Mouse (Mus musculus) MEL (cell line): ENCODE results near the gene Siglec1. TPM values are rescaled to one million over a fixed set of nuclear protein-coding genes. Genes with fewer than 3 reads are reported as not detected.

Experiments used
- DNase-seq: peaks from one replicate; pipeline ENCODE4 v3.0.0; 2011; ENCODE audit warnings: low read depth, low spot score
- H3K27ac ChIP-seq: 2 replicates; pipeline ENCODE4 v1.5.1; 2012; ENCODE audit warnings: low read depth, mild to moderate bottlenecking, control low read depth, low read length, moderate library complexity; ENCODE audit not compliant: control insufficient read depth
- H3K27me3 ChIP-seq, 2 experiments: fragments of 150-350 bp in 1 of 2; sonication (generic) in 1 of 2; 2 replicates each; pipeline ENCODE4 v1.6.1; 2012; ENCODE audit warnings: low read length in 2 of 2, mild to moderate bottlenecking in 2 of 2, improper control_type of control experiment in 1 of 2, moderate library complexity in 1 of 2; ENCODE audit not compliant: insufficient read depth in 2 of 2, control insufficient read depth in 1 of 2
- H3K36me3 ChIP-seq, 2 experiments: 2 replicates each; pipeline ENCODE4 v1.6.1; 2012 to 2014; ENCODE audit warnings: low read length in 2 of 2, improper control_type of control experiment in 1 of 2, inconsistent platforms in 1 of 2, mild to moderate bottlenecking in 1 of 2; ENCODE audit not compliant: insufficient read depth in 2 of 2, control insufficient read depth in 1 of 2
- H3K4me1 ChIP-seq, 2 experiments: fragments of 150-350 bp in 1 of 2; sonication (generic) in 1 of 2; 2 replicates each; pipeline ENCODE4 v1.6.1; 2012; ENCODE audit warnings: low read length in 2 of 2, improper control_type of control experiment in 1 of 2, mild to moderate bottlenecking in 1 of 2; ENCODE audit not compliant: insufficient read depth in 2 of 2, control insufficient read depth in 1 of 2
- H3K4me3 ChIP-seq, 2 experiments: fragments of 150-350 bp in 1 of 2; sonication (generic) in 1 of 2; 2 replicates each; pipeline ENCODE4 v1.5.1; 2012; ENCODE audit warnings: low read depth in 2 of 2, low read length in 2 of 2, mild to moderate bottlenecking in 2 of 2, moderate library complexity in 2 of 2, control low read depth in 1 of 2, improper control_type of control experiment in 1 of 2; ENCODE audit not compliant: control insufficient read depth in 1 of 2, insufficient read depth in 1 of 2
- H3K79me2 ChIP-seq: 2 replicates; pipeline ENCODE4 v1.6.1; 2012; ENCODE audit warnings: mild to moderate bottlenecking, low read length, moderate library complexity; ENCODE audit not compliant: control insufficient read depth, poor library complexity, insufficient read depth
- H3K9ac ChIP-seq: 2 replicates; pipeline ENCODE4 v1.6.1; 2012; ENCODE audit warnings: low read depth, mild to moderate bottlenecking, control low read depth, low read length, moderate library complexity; ENCODE audit not compliant: control insufficient read depth, poor library complexity, severe bottlenecking
- H3K9me3 ChIP-seq: fragments of 150-350 bp; sonication (generic); replicated peaks from 2 replicates; pipeline ENCODE4 v1.6.1; 2012; ENCODE audit warnings: mild to moderate bottlenecking, low read length, improper control_type of control experiment, moderate library complexity; ENCODE audit not compliant: insufficient read depth
- BHLHE40 ChIP-seq: IDR thresholded peaks from 2 replicates; pipeline ENCODE4 v1.6.1; 2012; ENCODE audit warnings: low read depth, mild to moderate bottlenecking, inconsistent platforms, low read length, improper control_type of control experiment, borderline replicate concordance
- CHD1 ChIP-seq: IDR thresholded peaks from 2 replicates; pipeline ENCODE4 v1.6.1; 2012; ENCODE audit warnings: low read depth, mild to moderate bottlenecking, inconsistent platforms, low read length, improper control_type of control experiment
- CTCF ChIP-seq, 3 experiments: IDR thresholded peaks in 2 of 3; conservative IDR thresholded peaks in 1 of 3; 2 replicates each; pipeline ENCODE4 v1.5.1; 2011 to 2012; ENCODE audit warnings: low read length in 3 of 3, low read depth in 2 of 3, mild to moderate bottlenecking in 2 of 3, improper control_type of control experiment in 1 of 3, inconsistent platforms in 1 of 3, mixed read lengths in 1 of 3, moderate library complexity in 1 of 3; ENCODE audit not compliant: control insufficient read depth in 1 of 3, insufficient read depth in 1 of 3, poor library complexity in 1 of 3, severe bottlenecking in 1 of 3
- E2F4 ChIP-seq: IDR thresholded peaks from 2 replicates; pipeline ENCODE4 v1.6.1; 2011; ENCODE audit warnings: low read depth, low read length, improper control_type of control experiment, borderline replicate concordance
- EP300 ChIP-seq, 2 experiments: IDR thresholded peaks; 2 replicates each; pipeline ENCODE4 v1.6.1; 2011; ENCODE audit warnings: improper control_type of control experiment in 2 of 2, low read length in 2 of 2, low read depth in 1 of 2, mild to moderate bottlenecking in 1 of 2
- ETS1 ChIP-seq: IDR thresholded peaks from 2 replicates; pipeline ENCODE4 v1.6.1; 2012; ENCODE audit warnings: low read depth, mild to moderate bottlenecking, inconsistent platforms, low read length, improper control_type of control experiment, moderate library complexity
- GATA1 ChIP-seq: IDR thresholded peaks from 2 replicates; pipeline ENCODE4 v1.6.1; 2011; ENCODE audit warnings: low read depth, low read length, improper control_type of control experiment
- HCFC1 ChIP-seq: IDR thresholded peaks from 2 replicates; pipeline ENCODE4 v1.6.1; 2012; ENCODE audit warnings: low read depth, mild to moderate bottlenecking, inconsistent platforms, low read length, improper control_type of control experiment, moderate library complexity
- JUND ChIP-seq: IDR thresholded peaks from 2 replicates; pipeline ENCODE4 v1.6.1; 2011; ENCODE audit warnings: low read depth, mild to moderate bottlenecking, improper control_type of control experiment, low read length
- MAX ChIP-seq: IDR thresholded peaks from 2 replicates; pipeline ENCODE4 v1.6.1; 2011; ENCODE audit warnings: low read length, improper control_type of control experiment
- MAZ ChIP-seq: IDR thresholded peaks from 2 replicates; pipeline ENCODE4 v1.6.1; 2012; ENCODE audit warnings: low read depth, mild to moderate bottlenecking, inconsistent platforms, low read length, improper control_type of control experiment
- MEF2A ChIP-seq: IDR thresholded peaks from 2 replicates; pipeline ENCODE4 v1.6.1; 2014; ENCODE audit warnings: low read depth, mild to moderate bottlenecking, inconsistent platforms, low read length, improper control_type of control experiment; ENCODE audit not compliant: poor library complexity, insufficient replicate concordance, severe bottlenecking; ENCODE audit errors: extremely low read depth
- MXI1 ChIP-seq: IDR thresholded peaks from 2 replicates; pipeline ENCODE4 v1.6.1; 2011; ENCODE audit warnings: mild to moderate bottlenecking, low read depth, low read length, improper control_type of control experiment
- MYB ChIP-seq: IDR thresholded peaks from 2 replicates; pipeline ENCODE4 v1.6.1; 2011; ENCODE audit warnings: mild to moderate bottlenecking, low read depth, low read length, improper control_type of control experiment
- MYC ChIP-seq: IDR thresholded peaks from 2 replicates; pipeline ENCODE4 v1.6.1; 2011; ENCODE audit warnings: low read depth, mild to moderate bottlenecking, low read length, improper control_type of control experiment, moderate library complexity
- NRF1 ChIP-seq: IDR thresholded peaks from 2 replicates; pipeline ENCODE4 v1.6.1; 2014; ENCODE audit warnings: low read depth, mild to moderate bottlenecking, inconsistent platforms, low read length, improper control_type of control experiment, moderate library complexity; ENCODE audit not compliant: poor library complexity, insufficient read depth, severe bottlenecking
- POLR2A ChIP-seq, 2 experiments: IDR thresholded peaks; 2 replicates each; pipeline ENCODE4 v1.6.1; 2011 to 2012; ENCODE audit warnings: low read length in 2 of 2, mild to moderate bottlenecking in 2 of 2, control low read depth in 1 of 2, improper control_type of control experiment in 1 of 2, low read depth in 1 of 2, moderate library complexity in 1 of 2; ENCODE audit not compliant: control insufficient read depth in 1 of 2, insufficient read depth in 1 of 2, poor library complexity in 1 of 2
- POLR2AphosphoS2 ChIP-seq: IDR thresholded peaks from 2 replicates; pipeline ENCODE4 v1.6.1; 2011; ENCODE audit warnings: low read length, improper control_type of control experiment
- POLR2AphosphoS5 ChIP-seq: IDR thresholded peaks from 2 replicates; pipeline ENCODE4 v1.6.1; 2012; ENCODE audit warnings: low read depth, borderline replicate concordance, mild to moderate bottlenecking, inconsistent platforms, low read length, moderate library complexity, mixed read lengths
- RAD21 ChIP-seq: IDR thresholded peaks from 2 replicates; pipeline ENCODE4 v1.6.1; 2011; ENCODE audit warnings: mild to moderate bottlenecking, low read depth, low read length, improper control_type of control experiment
- SIN3A ChIP-seq: IDR thresholded peaks from 2 replicates; pipeline ENCODE4 v1.6.1; 2012; ENCODE audit warnings: low read length, improper control_type of control experiment, inconsistent platforms
- SMC3 ChIP-seq: IDR thresholded peaks from 2 replicates; pipeline ENCODE4 v1.6.1; 2011; ENCODE audit warnings: low read depth, low read length, improper control_type of control experiment
- TBP ChIP-seq: IDR thresholded peaks from 2 replicates; pipeline ENCODE4 v1.8.0; 2011; ENCODE audit warnings: low read depth, low read length, improper control_type of control experiment
- TCF12 ChIP-seq: IDR thresholded peaks from 2 replicates; pipeline ENCODE4 v1.6.1; 2014; ENCODE audit warnings: low read depth, mild to moderate bottlenecking, inconsistent platforms, low read length, improper control_type of control experiment, moderate library complexity
- USF1 ChIP-seq: IDR thresholded peaks from 2 replicates; pipeline ENCODE4 v1.6.1; 2014; ENCODE audit warnings: low read depth, mild to moderate bottlenecking, inconsistent platforms, low read length, improper control_type of control experiment, moderate library complexity
- USF2 ChIP-seq, 2 experiments: IDR thresholded peaks; 2 replicates each; pipeline ENCODE4 v1.6.1; 2011 to 2012; ENCODE audit warnings: improper control_type of control experiment in 2 of 2, low read length in 2 of 2, borderline replicate concordance in 1 of 2, inconsistent platforms in 1 of 2, low read depth in 1 of 2, mild to moderate bottlenecking in 1 of 2; ENCODE audit not compliant: insufficient read depth in 1 of 2
- ZC3H11A ChIP-seq: IDR thresholded peaks from 2 replicates; pipeline ENCODE4 v1.6.1; 2012; ENCODE audit warnings: low read depth, mild to moderate bottlenecking, inconsistent platforms, low read length, improper control_type of control experiment
- ZKSCAN1 ChIP-seq: IDR thresholded peaks from 2 replicates; pipeline ENCODE4 v1.6.1; 2012; ENCODE audit warnings: low read depth, mild to moderate bottlenecking, inconsistent platforms, low read length, improper control_type of control experiment, moderate library complexity
- ZMIZ1 ChIP-seq: IDR thresholded peaks from 2 replicates; pipeline ENCODE4 v1.6.1; 2012; ENCODE audit warnings: low read depth, mild to moderate bottlenecking, inconsistent platforms, low read length, improper control_type of control experiment, moderate library complexity
- polyA plus RNA-seq, 2 experiments: library from polyadenylated mRNA; stranded (reverse) in 1 of 2; unstranded in 1 of 2; fragments of >175 nt in 1 of 2; fragments of >200 nt in 1 of 2; gene quantifications; 2 replicates each; pipeline versions ENCODE4 v1.2.1 to v1.2.4; 2012; ENCODE audit warnings: low replicate concordance in 2 of 2, low read depth in 1 of 2; ENCODE audit not compliant: insufficient read length in 2 of 2, insufficient read depth in 1 of 2, missing spikeins in 1 of 2
- total RNA-seq: library from RNA; depleted of rRNA; stranded (reverse); fragments of 300-350 nt; gene quantifications from 2 replicates; pipeline ENCODE4 v1.2.3, GENCODE M21; 2012

The Siglec1 gene
- total and polyA plus RNA-seq, 3 experiments, result 0.04 to 0.07 TPM; not detected in 1

DNA sequence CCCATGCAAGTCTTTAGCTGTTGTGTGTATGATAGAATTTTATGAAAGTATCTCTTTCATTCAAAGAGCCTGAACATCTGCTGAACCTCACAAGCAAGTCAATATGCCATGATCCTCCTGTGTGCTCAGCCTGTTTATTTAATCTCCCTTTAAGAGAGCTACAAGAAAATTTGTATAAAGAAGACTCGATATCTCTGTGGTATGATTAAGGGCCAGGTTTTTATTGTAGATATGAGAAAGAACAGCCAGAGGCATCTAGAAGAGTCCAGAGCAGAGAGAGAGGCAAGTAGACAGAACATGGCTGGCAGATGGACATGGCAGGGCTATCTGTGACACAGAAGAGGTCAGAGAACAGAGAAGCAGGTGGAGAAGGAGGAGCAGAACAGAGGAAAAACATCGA lies 40.5 kb downstream of the Siglec1 start (continued):
- no peak for TF ChIP-seq RAD21
- peak; percentile 49 to 61 for TF ChIP-seq EP300 (IDR thresholded peaks at IDR 0.05; ENCODE audit: low read depth in 1 of 2, low read length in 2 of 2)
- TF ChIP-seq POLR2AphosphoS2, result no peak
- TF ChIP-seq TCF12, result peak; percentile 69; the same call in 1 of the 2 replicates

DNA sequence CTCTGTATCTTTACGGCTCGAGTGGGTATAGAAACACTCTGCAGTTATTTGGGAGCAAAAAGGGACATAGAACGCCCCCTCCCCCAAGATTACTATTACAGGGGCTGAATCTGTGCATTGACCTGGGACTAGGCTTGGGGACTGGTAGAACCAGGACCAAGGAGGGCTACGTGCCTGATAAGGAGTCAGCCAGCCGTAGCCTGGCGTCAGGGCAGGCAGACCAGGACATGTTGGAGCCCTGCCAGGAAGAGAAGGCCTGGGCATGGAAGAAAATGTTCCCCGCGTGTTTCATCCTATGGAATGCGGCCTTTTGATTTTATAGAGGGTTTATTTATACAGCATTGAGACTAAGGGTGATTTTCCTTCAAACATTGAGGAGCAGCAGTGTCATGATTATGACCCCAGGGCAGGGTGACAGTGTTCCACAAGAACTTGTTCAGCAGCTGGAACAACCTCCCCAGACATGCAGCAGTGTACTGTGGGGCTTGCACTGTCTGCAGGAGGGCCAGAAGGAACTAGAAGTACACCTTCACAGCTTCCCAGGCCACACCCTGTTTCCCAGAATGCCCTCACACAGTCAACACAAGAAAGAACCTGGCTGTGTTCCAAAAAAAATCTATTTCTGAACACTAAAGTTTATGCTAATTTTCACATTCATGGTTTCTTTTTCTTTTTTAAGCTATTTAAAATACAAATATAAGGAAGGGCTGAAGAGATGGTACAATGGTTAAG lies 41.4 kb downstream of the Siglec1 start:
- H3K27ac ChIP-seq, result no peak overlapping the region
- TF ChIP-seq SMC3 (no peak), ZMIZ1 (no peak), ZC3H11A (no peak), CHD1 (no peak), NRF1 (no peak), ZKSCAN1 (no peak), GATA1 (no peak), CTCF (IDR thresholded peaks at IDR 0.05 in 2 of 3, conservative IDR thresholded peaks at IDR 0.05 in 1 of 3; ENCODE audit: control insufficient read depth in 1 of 3, insufficient read depth in 1 of 3, low read depth in 2 of 3, low read length in 3 of 3, poor library complexity in 1 of 3, severe bottlenecking in 1 of 3) (no peak), TBP (no peak), POLR2A (IDR thresholded peaks at IDR 0.05; ENCODE audit: control insufficient read depth in 1 of 2, insufficient read depth in 1 of 2, low read depth in 1 of 2, low read length in 2 of 2, poor library complexity in 1 of 2) (no peak), MYB (no peak), MAX (0 out of 2 replicates have a peak, but pooled peaks have one; percentile 3), BHLHE40 (no peak), TCF12 (no peak), USF1 (no peak), MAZ (no peak), ETS1 (peak; percentile 51; the same call in 1 of the 2 replicates), RAD21 (no peak), EP300 (IDR thresholded peaks at IDR 0.05; ENCODE audit: low read depth in 1 of 2, low read length in 2 of 2) (peak in 1 of 2 experiments; percentile 38; a peak in 1 of 4 replicates), POLR2AphosphoS2 (no peak), SIN3A (0 out of 2 replicates have a peak, but pooled peaks have one; percentile 41), POLR2AphosphoS5 (no peak), JUND (no peak), MYC (0 out of 2 replicates have a peak, but pooled peaks have one; percentile 22), HCFC1 (no peak), E2F4 (no peak), MEF2A (no peak), USF2 (IDR thresholded peaks at IDR 0.05; ENCODE audit: borderline replicate concordance in 1 of 2, insufficient read depth in 1 of 2, low read depth in 1 of 2, low read length in 2 of 2) (no peak), MXI1 (0 out of 2 replicates have a peak, but pooled peaks have one; percentile 26)
- peaks cover 0 to 13% of the 10 kb centered on the region in 2 experiments; a peak in 2 of 4 replicates for H3K36me3 ChIP-seq
- peaks cover 11 to 13% of the 10 kb centered on the region in 2 experiments for H3K4me1 ChIP-seq
- no peak overlapping the region for H3K9ac ChIP-seq
- no peaks in the 10 kb centered on the region for H3K79me2 ChIP-seq
- H3K4me3 ChIP-seq, result no peak overlapping the region
- DNase-seq, result peak; percentile 72
- H3K27me3 ChIP-seq, result no peaks in the 10 kb centered on the region
- H3K9me3 ChIP-seq, result no peaks in the 10 kb centered on the region
